Mouse (Mus musculus): ENCODE results near the gene Wdr45b.
"Not testable (repeated sequence)": the region's sequence is repeated elsewhere in the genome, so short reads cannot be mapped to it uniquely, and the experiment has no call there.

Wdr45b gene

GRCm38 (mm10) chr11:121354091-121354707 lies at the start of gene Wdr45b:
Gene Wdr45b, minus strand, starts transcription at chr11:121354445.
- in situ Hi-C loops (cut with MboI; ENCODE audit: low sequenced_read_pairs) = no loop called here

GRCm38 (mm10) chr11:121392405-121392804 lies 38.2 kb upstream of the Wdr45b start:
- in situ Hi-C loops (cut with MboI; ENCODE audit: low sequenced_read_pairs) = no loop called here

- in situ Hi-C loops (cut with MboI; ENCODE audit: low sequenced_read_pairs) = no loop called here
Observed at GRCm38 (mm10) chr11:121390793-121391192, 36.5 kb upstream of the Wdr45b start.

DNA sequence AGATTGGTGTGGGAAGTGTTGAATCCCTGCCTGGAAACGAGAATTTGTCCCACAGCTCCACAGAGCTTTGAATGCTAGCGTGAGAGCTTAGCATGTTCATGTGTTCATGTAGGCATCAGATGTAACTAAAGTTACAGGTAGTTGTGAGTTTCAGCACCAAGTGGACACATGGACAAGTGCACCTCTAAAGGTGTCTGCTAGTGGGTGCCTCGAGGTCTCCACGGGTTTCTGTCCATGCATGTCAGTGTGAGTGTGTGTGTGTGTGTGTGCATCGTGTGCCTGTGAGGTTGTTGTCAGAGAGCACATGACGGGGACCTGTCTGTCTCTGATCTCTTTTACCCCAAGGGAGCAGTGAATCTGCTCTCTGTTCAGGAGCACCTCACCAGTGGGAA lies 34.3 kb upstream of the Wdr45b start:
- in situ Hi-C loops (cut with MboI; ENCODE audit: low sequenced_read_pairs) = no loop called here

DNA sequence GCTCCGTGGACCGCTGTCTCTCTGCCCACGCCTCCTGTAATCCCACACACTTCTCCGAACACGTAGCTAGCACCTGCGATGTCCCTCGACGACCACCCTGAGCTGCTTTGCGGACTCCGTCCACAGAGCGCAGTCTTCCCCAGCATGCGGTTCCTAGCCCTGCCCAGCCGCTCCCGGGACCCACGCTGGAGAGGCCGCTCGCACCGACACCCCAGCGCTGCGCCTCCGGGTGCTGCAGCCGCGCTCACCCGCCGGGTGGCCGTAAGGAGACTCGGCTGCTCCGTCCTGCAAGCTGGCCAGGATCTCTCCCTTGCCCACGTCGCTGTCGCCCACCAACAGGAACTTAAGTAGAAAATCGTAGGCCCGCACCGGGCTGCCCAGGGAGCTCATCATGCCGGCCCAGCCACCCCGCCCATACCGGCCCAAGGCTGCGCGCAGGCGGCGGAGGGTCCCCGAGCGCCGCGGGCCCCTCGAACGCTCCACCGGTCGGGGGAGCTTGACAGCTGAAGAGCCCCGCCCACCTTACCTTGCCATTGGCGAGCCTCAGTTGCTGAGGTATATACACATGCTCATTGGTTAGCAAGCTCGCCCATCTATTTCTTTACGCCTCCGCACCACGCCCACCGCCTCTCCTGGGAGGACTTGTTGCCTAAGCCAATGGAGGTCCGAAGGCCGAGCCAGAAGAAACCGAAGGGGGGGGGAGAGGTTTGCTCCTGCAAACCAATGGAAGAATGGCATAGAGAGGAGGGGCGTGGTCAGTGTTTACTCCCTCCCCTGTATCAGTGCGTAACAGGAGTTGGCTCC lies 33.7 kb upstream of the Wdr45b start, which contains the start of gene Rab40b:
Gene Rab40b (minus strand): TSS at position 502 of the 804 bp plus-strand sequence.
- in situ Hi-C loops (cut with MboI; ENCODE audit: low sequenced_read_pairs) = no loop called here

GRCm38 (mm10) chr11:121380294-121380693 lies 26.0 kb upstream of the Wdr45b start:
- in situ Hi-C loops (cut with MboI; ENCODE audit: low sequenced_read_pairs) = no loop called here

- in situ Hi-C loops (cut with MboI; ENCODE audit: low sequenced_read_pairs) = no loop called here
Observed at GRCm38 (mm10) chr11:121378644-121379043, 24.4 kb upstream of the Wdr45b start.

GRCm38 (mm10) chr11:121373305-121373704 lies 19.1 kb upstream of the Wdr45b start:
- in situ Hi-C loops (cut with MboI; ENCODE audit: low sequenced_read_pairs) = no loop called here

GRCm38 (mm10) chr11:121370337-121370994 lies 16.2 kb upstream of the Wdr45b start:
- in situ Hi-C loops (cut with MboI; ENCODE audit: low sequenced_read_pairs) = no loop called here

DNA sequence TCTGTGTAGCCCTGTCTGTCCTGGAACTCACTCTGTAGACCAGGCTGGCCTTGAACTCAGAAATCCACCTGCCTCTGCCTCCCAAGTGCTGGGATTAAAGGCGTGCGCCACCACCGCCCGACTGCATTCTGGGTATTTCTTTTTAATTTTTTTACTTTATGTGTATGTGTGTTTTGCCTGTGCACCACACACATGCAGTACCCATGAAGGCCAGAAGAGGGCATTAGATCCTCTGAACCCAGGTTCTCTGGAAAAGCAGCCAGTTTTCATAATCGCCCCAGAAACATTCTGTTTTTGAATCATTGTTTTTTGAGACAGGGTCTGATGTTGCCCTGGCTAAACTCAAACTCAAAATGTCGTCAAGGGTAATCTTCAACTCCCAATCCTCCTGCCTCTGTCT lies 15.4 kb upstream of the Wdr45b start:
- in situ Hi-C loops (cut with MboI; ENCODE audit: low sequenced_read_pairs) = no loop called here

GRCm38 (mm10) chr11:121368731-121369130 lies 14.5 kb upstream of the Wdr45b start:
- in situ Hi-C loops (cut with MboI; ENCODE audit: low sequenced_read_pairs) = no loop called here

GRCm38 (mm10) chr11:121367170-121367707 lies 13.0 kb upstream of the Wdr45b start:
- in situ Hi-C loops (cut with MboI; ENCODE audit: low sequenced_read_pairs) = no loop called here

- in situ Hi-C loops (cut with MboI; ENCODE audit: low sequenced_read_pairs) = no loop called here
Observed at GRCm38 (mm10) chr11:121362212-121362611, 8.0 kb upstream of the Wdr45b start.

DNA sequence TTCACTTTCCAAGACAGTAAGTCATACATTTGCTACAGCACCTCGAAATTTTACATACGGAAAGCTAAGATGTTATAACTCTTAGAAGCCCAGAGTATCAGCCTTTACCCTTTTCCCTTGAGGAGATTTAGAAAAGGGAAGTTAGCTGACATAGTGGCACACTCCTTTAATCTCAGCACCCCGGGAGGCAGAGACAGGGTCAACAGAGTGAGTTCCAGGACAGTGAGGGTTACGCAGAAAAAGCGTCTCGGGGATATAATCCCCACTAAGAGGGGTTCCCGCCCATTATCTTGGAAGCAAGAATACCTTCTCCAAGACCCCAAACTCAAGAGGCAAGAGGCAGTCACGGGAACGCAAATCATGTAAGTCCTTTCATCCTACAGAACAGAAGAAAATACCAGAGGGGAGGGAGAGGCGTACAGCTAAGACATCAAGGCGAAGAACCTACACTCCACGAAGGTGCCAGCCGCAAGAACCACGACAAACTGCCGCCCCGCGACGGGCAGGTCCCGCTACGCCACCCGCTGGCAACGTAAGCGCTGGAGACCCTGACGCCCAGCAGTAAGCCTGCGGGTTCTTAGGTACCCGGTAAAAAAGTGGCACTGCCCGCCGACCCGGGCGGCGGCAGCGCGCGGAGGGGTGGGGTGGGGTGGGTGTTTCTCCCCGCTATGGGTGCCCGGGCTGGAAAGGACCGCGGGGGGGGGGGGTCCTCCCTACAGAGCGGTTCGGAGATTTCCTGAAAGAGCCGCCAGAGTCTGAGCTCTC lies 737 bp downstream of the Wdr45b start:
- in situ Hi-C loops (cut with MboI; ENCODE audit: low sequenced_read_pairs) = no loop called here

DNA sequence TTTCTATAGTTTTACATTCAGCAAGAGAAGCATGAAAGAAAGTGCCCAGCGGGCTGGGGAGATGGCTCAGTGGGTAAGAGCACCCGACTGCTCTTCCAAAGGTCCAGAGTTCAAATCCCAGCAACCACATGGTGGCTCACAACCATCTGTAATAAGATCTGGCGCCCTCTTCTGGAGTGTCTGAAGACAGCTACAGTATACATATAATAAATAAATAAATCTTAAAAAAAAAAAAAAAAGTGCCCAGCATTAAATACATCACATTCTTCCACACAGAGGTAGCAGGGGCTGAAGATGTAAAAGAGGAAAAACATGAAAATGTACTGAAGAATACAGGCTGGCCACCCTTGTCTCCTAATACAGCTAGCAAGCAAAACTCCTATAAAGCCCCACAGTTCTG lies 5.5 kb downstream of the Wdr45b start:
- in situ Hi-C loops (cut with MboI; ENCODE audit: low sequenced_read_pairs) = not testable (repeated sequence)

DNA sequence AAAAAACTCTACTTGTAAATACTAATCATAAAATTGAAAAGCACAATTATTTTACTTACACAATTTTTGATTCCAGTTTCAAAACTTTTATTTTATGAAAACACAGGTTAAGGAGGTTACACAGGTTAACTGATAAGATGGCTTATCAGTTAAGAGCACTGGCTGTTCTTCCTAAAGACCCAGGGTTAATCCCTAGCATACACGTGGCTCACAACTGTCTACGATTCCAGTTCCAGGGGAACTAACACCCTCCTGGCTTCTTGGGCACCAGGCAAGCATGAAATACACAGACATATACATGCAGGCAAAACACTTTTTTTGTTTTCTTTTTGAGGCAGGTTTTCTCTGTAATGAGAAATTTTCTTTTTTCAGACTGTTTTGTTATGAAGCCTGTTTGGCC lies 6.1 kb downstream of the Wdr45b start:
- in situ Hi-C loops (cut with MboI; ENCODE audit: low sequenced_read_pairs) = no loop called here

GRCm38 (mm10) chr11:121347036-121347435 lies 7.2 kb downstream of the Wdr45b start:
- in situ Hi-C loops (cut with MboI; ENCODE audit: low sequenced_read_pairs) = no loop called here

DNA sequence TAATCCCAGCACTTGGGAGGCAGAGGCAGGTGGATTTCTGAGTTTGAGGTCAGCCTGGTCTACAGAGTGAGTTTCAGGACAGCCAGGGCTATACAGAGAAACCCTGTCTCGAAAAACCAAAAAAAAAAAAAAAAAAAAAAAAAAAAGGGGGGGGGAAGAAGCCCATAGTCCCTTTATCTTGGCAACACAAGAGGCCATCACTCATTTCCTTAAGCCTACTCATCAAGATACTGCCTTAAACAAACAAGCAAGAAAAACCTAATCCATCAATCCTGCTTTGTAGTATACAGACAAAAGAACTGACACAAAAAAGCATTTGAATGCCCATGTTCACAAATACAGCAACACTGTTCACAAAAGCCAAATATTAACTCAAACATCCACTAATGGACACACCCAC lies 11.8 kb downstream of the Wdr45b start:
- in situ Hi-C loops (cut with MboI; ENCODE audit: low sequenced_read_pairs) = not testable (repeated sequence)

DNA sequence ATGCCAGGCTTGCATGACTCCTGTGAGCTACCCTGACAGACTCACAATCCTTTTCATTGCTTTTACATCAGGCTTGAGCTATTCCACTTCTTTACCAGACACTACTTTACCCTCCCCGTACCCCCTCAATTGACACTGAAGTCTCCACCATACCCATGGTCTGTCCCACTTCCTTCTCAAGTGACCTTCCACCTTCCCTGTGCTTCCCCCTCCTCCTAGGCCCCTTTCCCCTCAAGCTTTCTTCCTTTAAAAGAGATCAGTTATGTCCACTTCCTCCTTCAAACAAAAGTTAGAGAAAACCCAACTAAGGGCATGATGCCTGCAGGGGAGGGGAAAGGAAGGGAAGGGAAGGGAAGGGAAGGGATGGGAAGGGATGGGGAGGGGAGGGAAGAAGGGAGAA lies 14.0 kb downstream of the Wdr45b start:
- in situ Hi-C loops (cut with MboI; ENCODE audit: low sequenced_read_pairs) = no loop called here

DNA sequence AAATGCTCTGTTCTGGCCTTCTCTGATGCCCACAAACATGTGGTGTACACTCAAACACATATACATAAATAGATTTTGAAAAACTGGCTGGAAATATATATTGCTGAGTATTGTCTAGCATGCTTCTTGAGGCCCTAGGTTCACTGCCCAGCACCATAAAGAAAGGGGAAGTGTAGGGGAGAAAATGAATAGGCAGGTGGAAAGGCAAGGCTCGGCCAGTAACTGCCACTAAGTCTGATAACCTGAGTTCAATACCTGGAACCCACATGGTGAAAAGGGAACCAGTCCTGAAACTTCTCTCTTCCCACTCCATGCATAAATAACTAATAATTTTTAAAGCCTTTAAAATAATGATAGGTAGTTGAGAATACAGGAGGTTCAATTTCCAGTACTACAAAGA lies 14.6 kb downstream of the Wdr45b start:
- in situ Hi-C loops (cut with MboI; ENCODE audit: low sequenced_read_pairs) = no loop called here

DNA sequence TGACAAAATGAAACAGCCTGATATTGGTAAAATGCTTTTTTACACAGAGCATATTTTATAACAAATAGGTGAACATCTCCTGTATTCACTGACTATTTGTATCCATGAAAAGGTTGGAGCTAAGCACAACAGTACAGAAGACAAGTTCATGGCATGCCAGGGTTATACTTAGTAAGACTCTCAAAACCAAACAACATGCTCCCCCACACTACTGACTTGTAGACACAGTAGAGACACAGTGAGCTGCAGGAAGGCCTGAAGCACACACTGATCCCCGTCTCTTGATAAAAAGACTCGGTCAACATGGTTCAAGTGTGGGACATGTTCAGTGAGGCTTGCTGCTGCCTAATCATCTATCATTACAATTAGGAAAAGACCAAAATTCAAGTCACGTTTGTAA lies 22.6 kb downstream of the Wdr45b start:
- in situ Hi-C loops (cut with MboI; ENCODE audit: low sequenced_read_pairs) = no loop called here

Measured in CH12F3 (cell line).